Mouse (Mus musculus): ENCODE data around the gene Rnf34.

DNA sequence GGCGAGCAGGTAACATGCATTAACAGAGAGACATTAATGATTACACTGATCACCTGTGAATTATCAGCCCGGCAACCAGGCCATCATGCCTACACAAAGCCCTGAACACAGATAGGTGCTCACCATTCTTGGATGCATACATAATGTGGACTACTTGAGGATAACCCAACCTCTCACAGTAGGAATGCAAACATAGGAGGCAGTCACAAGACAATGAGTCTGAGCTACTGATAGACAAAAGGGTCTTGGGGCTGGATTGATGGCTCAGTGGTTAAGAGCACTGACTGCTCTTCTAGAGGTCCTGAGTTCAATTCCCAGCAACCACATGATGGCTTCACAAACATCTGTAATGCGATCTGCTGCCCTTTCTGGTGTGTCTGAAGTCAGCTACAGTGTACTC is 22.8 kb downstream of the Rnf34 start:
- TF ChIP-seq CTCF (IDR thresholded peaks at IDR 0.05; ENCODE audit: low read depth) (no peak), EP300 (IDR thresholded peaks at IDR 0.05; ENCODE audit: low read depth) (no peak)
